Mouse (Mus musculus): ENCODE results near the gene Hmgb3. TPM values are rescaled to one million over a fixed set of nuclear protein-coding genes. Genes with fewer than 3 reads are reported as not detected.

The Hmgb3 gene
- total RNA-seq, 2 experiments from 2014 or later = 9.8 to 10.5 TPM

GRCm38 (mm10) chrX:71573132-71573900 is 17.6 kb downstream of the Hmgb3 start:
- no peak for DNase-seq
- intact Hi-C loops (cut with DNase I) = no loop called here

- intact Hi-C loops (cut with DNase I) = no loop called here
- DNase-seq = no peak
Observed at GRCm38 (mm10) chrX:71575550-71575949, 19.8 kb downstream of the Hmgb3 start.

- DNase-seq = no peak
- intact Hi-C loops (cut with DNase I) = no loop called here
Observed at GRCm38 (mm10) chrX:71589181-71589580, 33.5 kb downstream of the Hmgb3 start.

- peak; percentile 14 to 21 for DNase-seq
Observed at GRCm38 (mm10) chrX:71601052-71601611, 45.4 kb downstream of the Hmgb3 start.

More at GRCm38 (mm10) chrX:71601052-71601611, 45.4 kb downstream of the Hmgb3 start:
- intact Hi-C loops (cut with DNase I) = loop anchor here (1.0 kb wide), 1 partner anchor 176 kb away; no protein-coding TSS in a partner anchor

Small RNAs within 50 kb of the gene (microRNA-seq; reads per million reads assigned to microRNA genes)
- 0 reads per million in 2 experiments for gene Gm23945

Other genes starting within 250 kb of the Hmgb3 start
- 10 to 100 TPM; 33.2 to 38.4 TPM for gene Mtmr1, start 191.2 kb upstream of the Hmgb3 start, total RNA-seq (2021)
- 10 to 100 TPM; 48.4 to 52.3 TPM for gene Cd99l2, start 63.1 kb upstream of the Hmgb3 start, total RNA-seq (2021)
- under 1 TPM; 0.36 to 0.44 TPM for gene Gpr50, start 107.7 kb downstream of the Hmgb3 start, total RNA-seq (2021)

Data from gastrocnemius, postnatal 36 days (tissue).